Mouse (Mus musculus): ENCODE measurements around the gene Hadhb. TPM values are rescaled to one million over a fixed set of nuclear protein-coding genes. Genes with fewer than 3 reads are reported as not detected.

Gene Hadhb
- polyA plus RNA-seq, 1 experiment, result 101 TPM

- Histone ChIP-seq H3K27ac (ENCODE audit: insufficient read depth, low read length) (no peak overlapping the region), H3K4me1 (ENCODE audit: control insufficient read depth, insufficient read depth, low read length) (no peaks in the 10 kb centered on the region), H3K4me3 (ENCODE audit: insufficient read depth, low read length) (no peak overlapping the region)
- TF ChIP-seq CTCF (IDR thresholded peaks at IDR 0.05; ENCODE audit: borderline replicate concordance, insufficient read depth, low read length), result no peak
- TF ChIP-seq POLR2A (IDR thresholded peaks at IDR 0.05; ENCODE audit: low read depth, low read length), result no peak
Observed at GRCm38 (mm10) chr5:30152007-30152406, 3.0 kb upstream of the Hadhb start.

- Histone ChIP-seq H3K27ac (ENCODE audit: insufficient read depth, low read length) (no peak overlapping the region), H3K4me1 (ENCODE audit: control insufficient read depth, insufficient read depth, low read length) (no peaks in the 10 kb centered on the region; the same call in 1 of the 2 replicates), H3K4me3 (ENCODE audit: insufficient read depth, low read length) (no peak overlapping the region)
- TF ChIP-seq CTCF (IDR thresholded peaks at IDR 0.05; ENCODE audit: borderline replicate concordance, insufficient read depth, low read length), result no peak
- no peak for TF ChIP-seq POLR2A (IDR thresholded peaks at IDR 0.05; ENCODE audit: low read depth, low read length)
Observed at GRCm38 (mm10) chr5:30152413-30152812, 2.6 kb upstream of the Hadhb start.

GRCm38 (mm10) chr5:30153222-30153621 lies 1.8 kb upstream of the Hadhb start:
- no peak for TF ChIP-seq CTCF (IDR thresholded peaks at IDR 0.05; ENCODE audit: borderline replicate concordance, insufficient read depth, low read length)
- TF ChIP-seq POLR2A (IDR thresholded peaks at IDR 0.05; ENCODE audit: low read depth, low read length), result no peak
- H3K4me1 ChIP-seq (ENCODE audit: control insufficient read depth, insufficient read depth, low read length), result no peaks in the 10 kb centered on the region; the same call in 1 of the 2 replicates
- no peak overlapping the region for H3K4me3 ChIP-seq (ENCODE audit: insufficient read depth, low read length)
- H3K27ac ChIP-seq (ENCODE audit: insufficient read depth, low read length), result no peak overlapping the region

- no peak overlapping the region for H3K27ac ChIP-seq (ENCODE audit: insufficient read depth, low read length)
- H3K4me3 ChIP-seq (ENCODE audit: insufficient read depth, low read length), result peak overlapping the region; percentile 98
- no peaks in the 10 kb centered on the region; the same call in 1 of the 2 replicates for H3K4me1 ChIP-seq (ENCODE audit: control insufficient read depth, insufficient read depth, low read length)
- TF ChIP-seq POLR2A (IDR thresholded peaks at IDR 0.05; ENCODE audit: low read depth, low read length), result no peak
- TF ChIP-seq CTCF (IDR thresholded peaks at IDR 0.05; ENCODE audit: borderline replicate concordance, insufficient read depth, low read length), result no peak
Observed at GRCm38 (mm10) chr5:30154013-30154412, 1.0 kb upstream of the Hadhb start.

- peak overlapping the region; percentile 15; the same call in 1 of the 2 replicates for H3K27ac ChIP-seq (ENCODE audit: insufficient read depth, low read length)
- H3K4me1 ChIP-seq (ENCODE audit: control insufficient read depth, insufficient read depth, low read length), result no peaks in the 10 kb centered on the region; the same call in 1 of the 2 replicates
- TF ChIP-seq POLR2A (IDR thresholded peaks at IDR 0.05; ENCODE audit: low read depth, low read length) (no peak), CTCF (IDR thresholded peaks at IDR 0.05; ENCODE audit: borderline replicate concordance, insufficient read depth, low read length) (no peak)
- peak overlapping the region; percentile 98 for H3K4me3 ChIP-seq (ENCODE audit: insufficient read depth, low read length)
Observed at GRCm38 (mm10) chr5:30155395-30155792, 346 bp downstream of the Hadhb start.

GRCm38 (mm10) chr5:30155821-30156629 lies 977 bp downstream of the Hadhb start:
- peak overlapping the region; percentile 98 for H3K4me3 ChIP-seq (ENCODE audit: insufficient read depth, low read length)
- no peaks in the 10 kb centered on the region; the same call in 1 of the 2 replicates for H3K4me1 ChIP-seq (ENCODE audit: control insufficient read depth, insufficient read depth, low read length)
- no peak for TF ChIP-seq CTCF (IDR thresholded peaks at IDR 0.05; ENCODE audit: borderline replicate concordance, insufficient read depth, low read length)
- TF ChIP-seq POLR2A (IDR thresholded peaks at IDR 0.05; ENCODE audit: low read depth, low read length), result no peak
- no peak overlapping the region for H3K27ac ChIP-seq (ENCODE audit: insufficient read depth, low read length)

GRCm38 (mm10) chr5:30159601-30160000 lies 4.6 kb downstream of the Hadhb start:
- H3K4me1 ChIP-seq (ENCODE audit: control insufficient read depth, insufficient read depth, low read length), result no peaks in the 10 kb centered on the region; the same call in 1 of the 2 replicates
- no peak overlapping the region for H3K27ac ChIP-seq (ENCODE audit: insufficient read depth, low read length)
- TF ChIP-seq POLR2A (IDR thresholded peaks at IDR 0.05; ENCODE audit: low read depth, low read length) (no peak), CTCF (IDR thresholded peaks at IDR 0.05; ENCODE audit: borderline replicate concordance, insufficient read depth, low read length) (no peak)
- H3K4me3 ChIP-seq (ENCODE audit: insufficient read depth, low read length), result no peak overlapping the region

GRCm38 (mm10) chr5:30161836-30162235 lies 6.8 kb downstream of the Hadhb start:
- TF ChIP-seq CTCF (IDR thresholded peaks at IDR 0.05; ENCODE audit: borderline replicate concordance, insufficient read depth, low read length) (no peak), POLR2A (IDR thresholded peaks at IDR 0.05; ENCODE audit: low read depth, low read length) (no peak)
- no peak overlapping the region for H3K4me3 ChIP-seq (ENCODE audit: insufficient read depth, low read length)
- H3K4me1 ChIP-seq (ENCODE audit: control insufficient read depth, insufficient read depth, low read length), result no peaks in the 10 kb centered on the region; the same call in 1 of the 2 replicates
- no peak overlapping the region for H3K27ac ChIP-seq (ENCODE audit: insufficient read depth, low read length)

GRCm38 (mm10) chr5:30162339-30162738 lies 7.3 kb downstream of the Hadhb start:
- H3K4me1 ChIP-seq (ENCODE audit: control insufficient read depth, insufficient read depth, low read length), result no peaks in the 10 kb centered on the region
- H3K4me3 ChIP-seq (ENCODE audit: insufficient read depth, low read length), result no peak overlapping the region
- TF ChIP-seq POLR2A (IDR thresholded peaks at IDR 0.05; ENCODE audit: low read depth, low read length) (no peak), CTCF (IDR thresholded peaks at IDR 0.05; ENCODE audit: borderline replicate concordance, insufficient read depth, low read length) (no peak)
- no peak overlapping the region for H3K27ac ChIP-seq (ENCODE audit: insufficient read depth, low read length)

GRCm38 (mm10) chr5:30165234-30165946 lies 10.3 kb downstream of the Hadhb start:
- TF ChIP-seq POLR2A (IDR thresholded peaks at IDR 0.05; ENCODE audit: low read depth, low read length) (no peak), CTCF (IDR thresholded peaks at IDR 0.05; ENCODE audit: borderline replicate concordance, insufficient read depth, low read length) (no peak)
- no peak overlapping the region for H3K27ac ChIP-seq (ENCODE audit: insufficient read depth, low read length)
- H3K4me1 ChIP-seq (ENCODE audit: control insufficient read depth, insufficient read depth, low read length), result no peaks in the 10 kb centered on the region
- H3K4me3 ChIP-seq (ENCODE audit: insufficient read depth, low read length), result no peak overlapping the region

Measured in embryonic fibroblast, embryonic 13.5 days (primary cell).